9 mouse cellular contexts compared by ENCODE assay signal in the genomic region with DNA sequence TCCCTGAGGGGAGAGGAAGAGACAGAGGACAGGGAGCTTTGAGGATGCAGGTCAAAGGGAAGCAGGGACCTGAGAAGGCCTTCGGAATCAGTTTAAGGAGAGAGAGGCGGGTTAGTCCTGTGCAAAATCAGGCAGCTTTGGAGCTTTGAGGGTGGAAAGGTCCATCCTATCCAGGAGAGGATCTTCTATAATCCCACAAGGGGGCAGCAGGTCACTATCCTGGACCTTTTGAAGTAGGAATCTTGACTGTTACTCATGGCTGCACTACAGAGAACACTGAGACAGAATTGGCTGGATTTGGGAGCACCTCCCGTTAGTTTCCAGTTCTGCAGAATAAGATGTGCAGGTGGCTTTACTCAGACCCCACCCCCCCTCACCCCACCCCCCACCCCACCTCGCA. TPM values are rescaled to one million over a fixed set of nuclear protein-coding genes. Genes with fewer than 3 reads are reported as not detected.
DNase-seq lines count a peak whose midpoint lies in the region; ATAC-seq lines count a peak whose summit lies in the region.
"Had no signal": no experiment of that assay in that cellular context is flagged by ENCODE, and none has a peak within 500 bp of the region (broad histone marks: within the 10 kb centered on the region; RNA-seq: fewer than 3 reads in every experiment).

No protein-coding gene starts in this region.

- 55% methylated on average over 4 of the region's 4 CpGs for WGBS in forebrain, embryonic 14.5 days
- WGBS in forebrain, embryonic 13.5 days: 46% methylated on average over 4 of the region's 4 CpGs
- WGBS in hindbrain, embryonic 15.5 days: 47% methylated on average over 4 of the region's 4 CpGs

- DNase-seq in forebrain, embryonic 14.5 days (ENCODE audit: low spot score): peak; percentile 53
- peak; percentile 43 for DNase-seq in lung, postnatal 36 days
- no peak for DNase-seq in lung, adult 18-20 months
- DNase-seq in retina, postnatal 7 days (ENCODE audit: low read depth, low spot score): peak; percentile 53
- no peak for DNase-seq in frontal cortex, postnatal 14 days (ENCODE audit: low spot score in 2 of 2)
- no peak for DNase-seq in gastrocnemius, adult 8-10 months (ENCODE audit: low spot score in 2 of 2)

- H3K4me1 ChIP-seq in forebrain, embryonic 14.5 days (ENCODE audit: control insufficient read depth, insufficient read depth, low read length): no peaks in the 10 kb centered on the region
- H3K4me1 ChIP-seq in forebrain, embryonic 13.5 days: no peaks in the 10 kb centered on the region
- peaks cover 6% of the 10 kb centered on the region; the same call in 1 of the 2 replicates for H3K4me1 ChIP-seq in hindbrain, embryonic 15.5 days (replicated peaks)

- H3K36me3 ChIP-seq in forebrain, embryonic 14.5 days (ENCODE audit: control insufficient read depth, insufficient read depth, low read length): peaks cover 35% of the 10 kb centered on the region
- peaks cover 48% of the 10 kb centered on the region for H3K36me3 ChIP-seq in forebrain, embryonic 13.5 days (ENCODE audit: poor library complexity, severe bottlenecking)
- H3K36me3 ChIP-seq in hindbrain, embryonic 15.5 days: peaks cover 38% of the 10 kb centered on the region

- no peak overlapping the region for H3K4me2 ChIP-seq in forebrain, embryonic 14.5 days (ENCODE audit: low read length)
- H3K4me2 ChIP-seq in forebrain, embryonic 13.5 days: no peak overlapping the region
- H3K4me2 ChIP-seq in hindbrain, embryonic 15.5 days: no peak overlapping the region

- no peaks in the 10 kb centered on the region for H3K9me3 ChIP-seq in forebrain, embryonic 14.5 days (replicated peaks; ENCODE audit: control insufficient read depth, low read length)
- H3K9me3 ChIP-seq in forebrain, embryonic 13.5 days (replicated peaks): no peaks in the 10 kb centered on the region
- H3K9me3 ChIP-seq in hindbrain, embryonic 15.5 days: no peaks in the 10 kb centered on the region

- H3K4me3 ChIP-seq in forebrain, embryonic 14.5 days (ENCODE audit: low read depth, low read length): no peak overlapping the region
- H3K4me3 ChIP-seq in forebrain, embryonic 13.5 days: no peak overlapping the region
- no peak overlapping the region for H3K4me3 ChIP-seq in hindbrain, embryonic 15.5 days

- no peak overlapping the region for H3K27ac ChIP-seq in forebrain, embryonic 14.5 days (ENCODE audit: low read depth, low read length)
- no peak overlapping the region for H3K27ac ChIP-seq in forebrain, embryonic 13.5 days
- no peak overlapping the region for H3K27ac ChIP-seq in hindbrain, embryonic 15.5 days (replicated peaks)

- no peak for ATAC-seq in forebrain, embryonic 14.5 days
- ATAC-seq in forebrain, embryonic 13.5 days: no peak
- ATAC-seq in hindbrain, embryonic 15.5 days (ENCODE audit: low FRiP score, low read depth): 0 out of 2 replicates have a peak, but pooled peaks have one; percentile 54
- ATAC-seq: CD4-positive, CD25-positive, alpha-beta regulatory T cell, adult 4 months had no signal

- no peak overlapping the region for H3K9ac ChIP-seq in forebrain, embryonic 14.5 days (ENCODE audit: low read length)
- no peak overlapping the region for H3K9ac ChIP-seq in forebrain, embryonic 13.5 days
- H3K9ac ChIP-seq in hindbrain, embryonic 15.5 days: no peak overlapping the region

- no peaks in the 10 kb centered on the region for H3K27me3 ChIP-seq in forebrain, embryonic 14.5 days (replicated peaks; ENCODE audit: control insufficient read depth, insufficient read depth, low read length)
- H3K27me3 ChIP-seq in forebrain, embryonic 13.5 days: no peaks in the 10 kb centered on the region
- H3K27me3 ChIP-seq in hindbrain, embryonic 15.5 days: no peaks in the 10 kb centered on the region

RNA-seq across cellular contexts. Expression of a gene that starts 11.0 kb away (rescaled TPM):
- polyA plus RNA-seq in forebrain, embryonic 14.5 days (2014; fragmentation: Nextera tagmentation; extraction: Ambion mirVana): 3.8 and 6.9 TPM in 2 replicates
- polyA plus RNA-seq in forebrain, embryonic 13.5 days (2015; fragmentation: Nextera tagmentation; extraction: Ambion mirVana): 4.6 and 5.0 TPM in 2 replicates
- polyA plus RNA-seq in hindbrain, embryonic 15.5 days (2015; fragmentation: Nextera tagmentation; extraction: Ambion mirVana): 11.8 and 13.8 TPM in 2 replicates
- total RNA-seq in gastrocnemius, adult 8-10 months (2022): under 1 TPM; 0.38 to 0.65 (median 0.52) TPM

RNA-seq across cellular contexts. Expression of a gene that starts 11.9 kb away (rescaled TPM):
- polyA plus RNA-seq in forebrain, embryonic 14.5 days (2014; fragmentation: Nextera tagmentation; extraction: Ambion mirVana): 0.39 and 0.48 TPM in 2 replicates
- 0.81 and 0.97 TPM in 2 replicates for polyA plus RNA-seq in forebrain, embryonic 13.5 days (2015; fragmentation: Nextera tagmentation; extraction: Ambion mirVana)
- 0.69 and 0.87 TPM in 2 replicates for polyA plus RNA-seq in hindbrain, embryonic 15.5 days (2015; fragmentation: Nextera tagmentation; extraction: Ambion mirVana)
- 10 to 100 TPM; 21.1 to 28.8 (median 23.9) TPM for total RNA-seq in gastrocnemius, adult 8-10 months (2022)

RNA-seq across cellular contexts. Expression of a gene that starts 13.4 kb away (rescaled TPM):
- polyA plus RNA-seq in forebrain, embryonic 14.5 days (2014; fragmentation: Nextera tagmentation; extraction: Ambion mirVana): 1.1 and 1.2 TPM in 2 replicates
- 0.85 and 1.1 TPM in 2 replicates for polyA plus RNA-seq in forebrain, embryonic 13.5 days (2015; fragmentation: Nextera tagmentation; extraction: Ambion mirVana)
- polyA plus RNA-seq in hindbrain, embryonic 15.5 days (2015; fragmentation: Nextera tagmentation; extraction: Ambion mirVana): 2.2 and 2.8 TPM in 2 replicates
- under 1 TPM in 1 of 4 experiments, not detected in 3; 0.12 TPM for total RNA-seq in gastrocnemius, adult 8-10 months (2022)
- polyA plus RNA-seq: CD4-positive, CD25-positive, alpha-beta regulatory T cell, adult 4 months had no signal

RNA-seq across cellular contexts. Expression of a gene that starts 33.5 kb away (rescaled TPM):
- 130 and 141 TPM in 2 replicates for polyA plus RNA-seq in forebrain, embryonic 14.5 days (2014; fragmentation: Nextera tagmentation; extraction: Ambion mirVana)
- 107 and 109 TPM in 2 replicates for polyA plus RNA-seq in forebrain, embryonic 13.5 days (2015; fragmentation: Nextera tagmentation; extraction: Ambion mirVana)
- 132 and 143 TPM in 2 replicates for polyA plus RNA-seq in hindbrain, embryonic 15.5 days (2015; fragmentation: Nextera tagmentation; extraction: Ambion mirVana)
- 10 to 100 TPM; 20.9 to 24.2 (median 22.9) TPM for total RNA-seq in gastrocnemius, adult 8-10 months (2022)

RNA-seq across cellular contexts. Expression of a gene that starts 33.6 kb away (rescaled TPM):
- 0.67 and 0.93 TPM in 2 replicates for polyA plus RNA-seq in forebrain, embryonic 14.5 days (2014; fragmentation: Nextera tagmentation; extraction: Ambion mirVana)
- polyA plus RNA-seq in forebrain, embryonic 13.5 days (2015; fragmentation: Nextera tagmentation; extraction: Ambion mirVana): 0.61 and 0.94 TPM in 2 replicates
- 0.80 and 0.85 TPM in 2 replicates for polyA plus RNA-seq in hindbrain, embryonic 15.5 days (2015; fragmentation: Nextera tagmentation; extraction: Ambion mirVana)
- 1 to 10 TPM in 3 of 4 experiments, under 1 TPM in 1; 0.82 to 1.3 (median 1.0) TPM for total RNA-seq in gastrocnemius, adult 8-10 months (2022)

Comparison
In these comparisons a context has a peak if more than half of its experiments do, and no peak if none do; other contexts are left out.
1. DNase-seq: peak in forebrain, embryonic 14.5 days (single experiment), lung, postnatal 36 days (single experiment) and retina, postnatal 7 days (single experiment); none in lung, adult 18-20 months (0 of 2), frontal cortex, postnatal 14 days (0 of 2) and gastrocnemius, adult 8-10 months (0 of 2).